Mouse (Mus musculus) adrenal gland, adult 2 months (tissue): ENCODE data around the gene Jag1. TPM values are rescaled to one million over a fixed set of nuclear protein-coding genes. Genes with fewer than 3 reads are reported as not detected.

Experiments
- DNase-seq: peaks from one replicate; pipeline ENCODE4 v3.0.0; 2021
- polyA plus RNA-seq: library from polyadenylated mRNA; depleted of rRNA; stranded (reverse); fragments of >200 nt; gene quantifications from 2 replicates; pipeline ENCODE4 v1.2.3, GENCODE M21; 2012
- total RNA-seq, 2 experiments: library from RNA; stranded (reverse); gene quantifications; 2 replicates each; pipeline ENCODE4 v1.2.3; 2021

Gene Jag1
- total and polyA plus RNA-seq, 3 experiments = 3.6 to 12.3 (median 9.7) TPM

GRCm38 (mm10) chr2:137101074-137101473 is 15.4 kb downstream of the Jag1 start:
- DNase-seq = peak; percentile 45

DNA sequence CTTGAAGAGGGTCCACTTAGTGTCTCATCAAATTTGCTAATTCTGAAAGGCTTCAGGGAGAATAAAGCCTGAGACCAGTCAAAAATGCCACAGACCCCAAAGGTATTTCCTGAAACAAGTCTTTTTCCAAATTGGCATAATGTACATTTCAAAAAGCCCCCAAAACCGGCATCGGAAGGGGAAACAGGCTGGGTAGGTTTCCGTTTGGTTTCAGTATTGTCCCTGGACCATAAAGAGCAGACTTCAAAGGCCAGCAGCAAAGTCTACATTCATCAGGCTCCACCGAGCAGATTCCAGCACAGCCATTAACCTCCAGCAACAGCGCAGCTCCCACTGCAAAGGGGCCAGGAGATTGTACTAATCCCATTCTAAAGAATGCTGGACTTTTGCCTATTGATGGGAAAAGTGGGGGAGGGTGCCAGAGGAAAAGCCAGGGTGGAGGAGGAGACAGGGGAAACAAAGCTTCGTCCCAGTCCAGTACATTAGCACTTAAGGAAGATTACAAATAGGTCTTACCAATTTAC is 17.2 kb downstream of the Jag1 start:
- DNase-seq = no peak

DNA sequence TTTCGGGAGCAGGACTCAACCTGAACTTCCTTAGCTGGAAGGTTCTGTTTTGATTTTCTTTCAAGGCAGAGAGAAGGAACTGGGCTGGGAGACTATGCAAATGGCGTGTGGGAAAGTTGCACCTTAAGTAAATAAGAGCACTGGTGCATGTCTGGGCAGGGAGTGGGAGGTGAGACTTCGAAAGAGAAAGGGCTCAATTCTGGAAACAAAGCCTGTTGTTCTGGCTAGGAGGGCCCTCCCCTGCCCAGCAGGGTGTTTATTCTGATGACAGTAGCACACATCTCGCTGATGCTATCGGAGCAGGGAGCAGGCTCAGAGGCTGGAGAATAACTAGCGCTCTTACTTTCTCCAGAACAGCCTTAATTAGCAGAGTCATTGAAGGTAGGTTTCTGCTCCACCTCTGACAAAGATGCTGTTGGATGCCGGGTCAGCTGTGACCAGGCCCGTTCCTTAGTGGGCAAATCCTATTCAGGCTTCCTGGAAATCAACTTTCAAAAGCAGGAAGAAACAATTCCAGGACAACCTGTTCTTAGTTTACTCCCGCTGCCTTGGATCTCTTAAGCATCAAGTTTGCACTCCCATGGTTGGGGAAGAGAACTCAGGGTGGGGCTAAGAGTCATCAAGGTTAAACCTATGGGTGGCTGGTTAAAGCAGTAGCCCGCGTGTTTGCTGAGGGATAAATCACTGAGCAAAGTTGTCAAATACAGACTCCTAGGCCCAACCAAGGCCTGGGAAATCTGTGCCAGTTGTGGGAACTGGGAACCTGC is 18.0 kb downstream of the Jag1 start:
- no peak for DNase-seq

DNA sequence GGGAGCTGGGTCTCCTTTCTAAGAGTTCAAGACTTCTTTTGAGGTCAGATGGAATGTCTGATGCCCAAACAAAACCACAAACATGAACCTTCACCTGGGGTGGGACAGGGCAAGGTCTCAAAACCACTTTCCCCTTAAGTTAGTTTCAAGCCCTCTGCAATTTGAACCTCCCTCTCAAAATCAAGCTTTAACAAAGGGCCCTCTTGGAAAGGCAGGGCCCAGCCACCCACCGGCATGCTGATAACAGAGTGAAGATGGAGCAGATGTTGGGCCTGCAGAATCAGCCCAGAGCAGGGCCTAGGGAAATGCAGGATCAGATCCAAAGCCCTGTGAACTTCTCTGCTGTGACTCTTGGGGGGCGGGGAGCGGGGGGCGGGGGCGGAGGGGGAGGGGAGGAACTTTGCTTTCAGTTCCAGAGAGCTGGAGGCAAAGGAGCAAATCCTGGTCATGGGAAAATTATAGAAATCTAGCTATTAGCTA is 19.4 kb downstream of the Jag1 start:
- DNase-seq = no peak

DNA sequence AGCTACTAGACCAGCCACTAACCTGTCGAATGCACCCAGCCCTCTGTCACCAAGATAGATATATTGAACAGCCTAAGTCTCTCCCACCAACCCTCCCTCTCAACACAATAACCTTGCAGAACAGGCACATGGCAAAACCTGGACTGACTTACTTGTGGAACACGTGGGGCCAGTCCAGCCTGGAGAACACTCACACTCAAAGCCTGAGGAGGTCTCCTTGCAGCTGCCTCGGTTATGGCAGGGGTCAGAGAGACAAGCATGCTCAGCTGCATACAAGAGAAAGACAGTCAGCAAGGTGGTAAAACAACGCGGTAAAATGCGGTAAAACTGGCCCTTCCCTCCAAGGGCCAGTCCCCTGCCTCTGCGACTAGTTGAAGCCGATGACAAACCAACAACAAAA is 22.1 kb downstream of the Jag1 start:
- no peak for DNase-seq

DNA sequence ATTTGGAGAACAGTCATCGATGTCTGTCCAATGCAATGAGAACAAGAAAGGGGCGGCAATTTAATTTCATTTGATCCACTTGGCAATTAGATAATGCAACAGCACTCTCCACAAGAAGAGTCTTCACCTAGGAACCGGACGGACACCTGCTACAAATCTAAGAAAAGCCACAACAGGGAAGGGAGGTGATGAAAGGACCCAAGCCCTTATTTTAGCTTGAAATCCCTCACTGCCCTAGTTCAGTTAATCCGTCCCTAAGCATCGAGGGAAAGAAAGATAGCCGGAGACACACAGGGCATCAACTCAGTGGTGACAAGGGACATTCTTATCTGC is 23.2 kb downstream of the Jag1 start:
- DNase-seq = no peak

DNA sequence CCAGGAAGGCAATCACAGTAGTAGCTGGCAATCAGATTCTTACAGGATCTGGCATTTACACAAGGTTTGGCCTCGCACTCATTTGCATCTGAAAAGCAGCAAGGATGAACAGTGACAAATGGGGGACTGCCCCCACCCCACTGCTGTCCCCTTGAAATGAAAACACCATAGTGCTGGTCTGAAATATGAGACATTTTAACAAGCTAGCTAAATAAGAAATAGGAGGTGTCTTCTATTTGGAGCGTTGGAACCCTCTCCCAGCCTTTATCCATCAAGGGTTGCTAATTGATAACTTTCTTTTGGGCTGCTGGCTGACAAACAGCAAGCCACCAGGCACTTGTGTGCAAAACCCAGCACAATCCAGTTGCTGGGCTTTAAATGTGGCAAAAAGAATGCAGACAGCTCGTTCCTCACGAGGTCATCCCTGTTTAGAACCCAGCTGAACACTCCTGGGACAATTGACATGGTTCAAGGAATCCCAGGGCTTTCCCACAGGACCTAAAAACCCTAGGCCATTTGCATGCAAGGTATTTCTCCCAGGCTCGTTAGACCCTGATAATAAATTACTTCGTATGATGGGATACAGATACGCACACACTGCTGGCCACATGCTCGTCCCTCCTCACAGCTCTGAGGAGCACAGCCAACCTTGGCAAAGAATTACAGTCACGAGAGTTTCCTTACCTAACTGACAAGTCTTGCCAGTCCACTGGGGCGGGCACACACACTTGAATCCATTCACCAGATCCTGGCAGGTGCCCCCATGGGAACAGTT is 23.7 kb downstream of the Jag1 start:
- DNase-seq = no peak

DNA sequence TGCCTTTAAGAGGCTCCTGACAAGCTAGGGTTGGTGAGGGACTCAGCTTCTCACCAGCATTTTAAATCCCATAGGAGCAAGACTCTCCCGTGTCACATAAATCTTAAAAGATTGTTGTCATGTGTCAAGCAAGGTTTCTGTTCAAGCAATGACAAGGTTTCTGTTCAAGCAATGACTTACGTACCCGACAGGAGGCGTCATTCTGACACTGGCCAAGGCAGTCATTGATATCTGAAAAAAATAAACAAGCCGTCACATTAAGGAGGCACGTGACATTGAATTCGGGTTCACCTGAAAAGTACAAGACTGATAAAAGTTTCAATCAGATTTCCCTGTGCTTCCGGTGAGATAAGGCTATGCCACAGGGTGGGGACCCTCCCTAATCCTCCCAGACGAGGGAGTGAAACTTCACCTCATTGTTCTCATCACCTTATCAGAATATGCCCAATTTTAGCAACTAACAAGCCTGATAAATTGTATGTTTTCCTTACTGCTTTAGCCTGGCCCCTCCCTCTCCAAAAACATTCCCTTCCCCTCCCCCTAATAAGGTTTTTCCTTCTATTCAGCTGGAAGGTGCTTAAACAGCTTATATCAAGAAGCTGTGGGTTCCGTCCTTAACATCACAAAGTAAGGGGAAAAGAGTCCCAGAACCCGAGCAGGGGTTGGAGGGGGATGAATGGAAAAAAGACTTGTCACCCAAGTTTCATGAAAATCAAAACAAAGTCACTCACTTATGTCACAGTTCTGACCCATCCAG is 24.5 kb downstream of the Jag1 start:
- no peak for DNase-seq

GRCm38 (mm10) chr2:137087705-137088104 is 28.7 kb downstream of the Jag1 start:
- DNase-seq = no peak

GRCm38 (mm10) chr2:137086621-137087395 is 29.6 kb downstream of the Jag1 start:
- DNase-seq = no peak

DNA sequence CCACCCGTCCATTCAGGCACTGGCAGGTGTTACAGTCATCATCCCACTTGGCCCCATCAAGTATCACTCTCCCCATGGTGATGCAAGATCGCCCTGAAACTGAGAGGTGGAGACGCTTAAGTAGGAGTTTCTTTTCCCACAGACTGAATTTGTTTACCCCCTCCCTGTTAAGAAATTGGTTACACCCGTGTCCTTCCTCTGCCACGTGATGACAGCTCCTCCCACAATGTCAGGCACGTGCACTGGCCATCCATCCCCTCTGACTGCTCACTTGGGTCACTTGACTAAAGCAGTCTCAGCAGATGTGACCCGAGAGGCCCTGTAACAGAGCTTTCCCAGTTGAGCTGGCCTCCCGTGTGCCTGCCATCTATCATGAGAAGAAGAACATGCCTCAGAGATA is 31.2 kb downstream of the Jag1 start:
- no peak for DNase-seq

GRCm38 (mm10) chr2:137082896-137083620 is 33.4 kb downstream of the Jag1 start:
- no peak for DNase-seq

- DNase-seq = no peak
These were observed 35.4 kb downstream of the Jag1 start for GRCm38 (mm10) chr2:137081001-137081400.

- no peak for DNase-seq
These were observed 36.0 kb downstream of the Jag1 start for GRCm38 (mm10) chr2:137080468-137080867.

- DNase-seq = no peak
These were observed 36.6 kb downstream of the Jag1 start for GRCm38 (mm10) chr2:137079721-137080320.

- DNase-seq = no peak
These were observed 37.7 kb downstream of the Jag1 start for GRCm38 (mm10) chr2:137078771-137079170.

DNA sequence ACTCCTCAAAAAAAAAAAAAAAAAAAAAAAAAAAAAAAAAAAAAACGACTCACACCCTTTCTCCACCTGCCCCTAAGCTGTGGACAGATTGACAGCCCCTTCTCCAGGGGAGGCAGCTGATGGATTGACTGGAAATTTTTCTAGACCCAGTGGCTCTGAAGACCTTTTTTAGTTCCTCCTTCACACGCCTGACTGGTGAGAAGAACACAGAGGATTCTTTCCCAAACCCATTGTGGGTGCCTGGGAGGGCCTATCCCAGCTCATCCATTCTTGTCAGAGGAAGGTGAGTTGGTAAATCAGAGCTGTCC is 42.2 kb downstream of the Jag1 start:
- no peak for DNase-seq

DNA sequence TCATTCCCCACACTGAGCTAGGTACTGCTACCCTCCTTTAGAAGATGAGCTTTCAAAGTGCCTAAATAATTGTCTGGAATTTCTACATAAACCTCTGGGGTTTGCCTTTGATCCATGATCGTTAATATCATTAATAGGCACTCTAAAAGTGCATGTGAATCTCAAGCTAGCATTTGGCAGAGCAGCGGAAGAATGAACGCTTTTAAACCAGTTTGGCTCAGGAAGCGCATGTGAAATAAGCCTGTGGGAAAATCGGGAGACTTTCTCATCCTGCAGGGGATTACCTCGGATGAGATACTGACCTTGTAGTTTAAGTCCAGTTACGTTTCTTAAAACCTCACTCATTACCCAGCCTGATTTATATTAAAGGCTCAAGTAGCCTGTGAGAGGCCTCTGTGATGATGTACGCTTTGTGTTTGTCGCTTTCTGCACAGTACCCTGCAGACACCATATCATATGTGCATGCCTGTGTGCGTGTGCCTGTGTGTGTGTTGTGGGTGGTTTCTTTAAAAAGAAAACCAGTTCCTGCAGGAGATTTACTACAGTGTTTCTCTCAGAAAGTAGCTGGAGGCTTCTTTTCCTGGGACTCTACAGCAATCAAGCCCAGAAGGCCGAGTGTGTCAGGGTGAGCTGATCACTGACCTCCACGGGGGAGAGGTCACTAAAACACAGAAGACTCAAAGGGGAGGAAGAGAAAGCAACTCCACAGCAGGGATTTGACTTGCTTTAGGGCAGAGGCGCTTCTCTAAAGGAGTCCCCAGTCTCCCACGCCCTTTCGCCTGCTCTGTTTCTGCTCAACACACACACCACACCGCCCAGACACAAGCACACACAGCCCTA is 42.8 kb downstream of the Jag1 start:
- no peak for DNase-seq

DNA sequence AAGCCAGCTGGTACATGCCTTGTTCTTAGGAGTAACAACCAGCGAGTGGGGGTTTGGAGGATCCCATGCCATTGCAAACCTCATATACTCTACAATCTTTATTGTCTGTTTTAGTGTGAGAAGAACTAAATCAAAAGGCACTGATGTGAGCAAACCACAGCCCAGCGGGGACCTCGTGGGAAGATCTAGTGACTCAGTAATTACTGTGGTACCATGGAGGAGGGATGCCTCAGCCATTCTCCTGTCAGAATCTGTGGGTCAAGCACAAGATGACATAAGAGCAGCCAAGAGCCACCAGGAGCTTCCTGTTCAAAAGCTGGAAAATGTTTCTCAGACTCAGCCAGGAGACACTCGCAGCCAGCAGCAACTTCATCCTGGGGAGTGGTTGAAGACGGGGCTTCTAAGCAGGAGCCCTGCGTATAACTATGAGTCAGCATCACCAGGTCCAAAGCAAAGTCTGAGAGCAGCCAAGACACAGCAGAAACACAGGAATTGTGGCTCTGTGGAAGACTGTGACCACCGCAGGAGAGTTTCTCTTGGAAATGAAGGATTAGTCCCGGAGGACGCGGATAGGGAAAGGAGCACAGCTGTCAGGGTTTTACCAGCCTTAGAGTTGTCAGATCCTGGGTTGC is 48.8 kb downstream of the Jag1 start:
- no peak for DNase-seq
